Mouse (Mus musculus) bone marrow macrophage, adult 2 months (primary cell): ENCODE results near the gene Akr1c6.

Experiments used
- CTCF ChIP-seq: IDR thresholded peaks from 2 replicates; pipeline ENCODE4 v1.5.1; 2012; ENCODE audit warnings: low read depth, mild to moderate bottlenecking, low read length, moderate library complexity
- POLR2A ChIP-seq: IDR thresholded peaks from 2 replicates; pipeline ENCODE4 v1.6.1; 2012; ENCODE audit warnings: mild to moderate bottlenecking, low read depth, low read length, borderline replicate concordance

- TF ChIP-seq CTCF (no peak), POLR2A (no peak)
Measured at GRCm38 (mm10) chr13:4385541-4385940, 48.6 kb upstream of the Akr1c6 start.
